Mouse (Mus musculus) thymus, postnatal 4 days (tissue): Measurements from ENCODE around the gene Cmya5.
"Not testable (repeated sequence)": the region's sequence is repeated elsewhere in the genome, so short reads cannot be mapped to it uniquely, and the experiment has no call there.

Experiments used
- DNase-seq: peaks from one replicate; pipeline ENCODE4 v3.0.0; 2021

Cmya5 gene

DNA sequence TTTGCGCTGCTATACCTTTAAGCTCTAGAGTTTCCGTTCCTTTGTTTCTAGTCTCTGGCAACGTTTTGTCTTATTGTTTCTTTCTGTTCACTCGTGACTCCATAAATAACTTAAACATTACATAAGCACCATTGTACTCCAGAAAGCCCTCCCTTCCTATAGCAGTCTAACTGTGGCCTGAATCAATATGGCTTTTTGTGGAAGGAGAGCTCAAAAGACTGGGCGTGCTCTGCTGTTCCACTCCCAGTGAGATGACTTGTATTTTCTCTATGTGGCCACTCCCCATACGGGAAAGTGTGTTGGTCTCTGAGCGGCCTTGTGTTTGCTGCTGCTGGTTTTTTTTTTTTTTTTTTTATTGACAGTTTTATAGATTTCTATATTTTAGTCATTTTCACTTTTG, 27.3 kb downstream of the Cmya5 start:
- no peak for DNase-seq

DNA sequence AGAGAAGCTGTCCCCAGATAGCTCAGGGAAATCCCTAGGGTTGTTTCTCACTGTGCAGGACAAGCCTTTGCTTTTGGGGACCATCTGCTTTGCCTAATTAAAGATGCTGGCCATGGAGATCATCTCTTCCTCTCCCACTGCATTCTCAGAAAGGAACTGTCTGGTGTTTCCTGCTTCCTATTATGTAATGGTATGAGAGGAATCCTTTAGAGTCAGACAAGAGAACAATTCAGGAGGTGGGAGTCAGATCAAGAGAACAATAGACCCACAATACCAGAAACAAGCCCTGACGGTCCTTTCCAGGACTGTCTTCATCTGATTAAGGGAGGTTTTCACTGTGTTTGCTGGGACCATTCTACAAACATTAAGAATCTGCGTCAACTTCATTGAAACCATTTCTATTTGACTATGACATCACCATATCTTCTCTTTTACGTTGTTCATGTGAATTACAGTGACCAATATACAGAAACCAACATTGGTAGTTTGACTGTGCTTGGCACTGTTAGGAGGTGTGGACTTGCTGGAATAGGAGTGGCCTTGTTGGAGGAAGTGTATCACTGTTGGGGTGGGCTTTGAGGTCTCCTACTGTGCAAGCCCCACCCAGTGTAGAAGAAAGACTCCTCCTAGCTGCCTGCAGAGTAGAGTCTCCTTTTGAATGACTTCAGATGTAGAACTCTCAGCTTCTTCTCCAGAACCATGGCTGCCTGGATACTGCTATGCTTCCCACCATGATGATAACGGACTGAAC, 42.0 kb downstream of the Cmya5 start:
- DNase-seq: no peak

- no peak for DNase-seq
Measured at GRCm38 (mm10) chr13:93098596-93098995, 45.9 kb downstream of the Cmya5 start.

GRCm38 (mm10) chr13:93096643-93097042, 47.9 kb downstream of the Cmya5 start:
- DNase-seq: no peak

DNA sequence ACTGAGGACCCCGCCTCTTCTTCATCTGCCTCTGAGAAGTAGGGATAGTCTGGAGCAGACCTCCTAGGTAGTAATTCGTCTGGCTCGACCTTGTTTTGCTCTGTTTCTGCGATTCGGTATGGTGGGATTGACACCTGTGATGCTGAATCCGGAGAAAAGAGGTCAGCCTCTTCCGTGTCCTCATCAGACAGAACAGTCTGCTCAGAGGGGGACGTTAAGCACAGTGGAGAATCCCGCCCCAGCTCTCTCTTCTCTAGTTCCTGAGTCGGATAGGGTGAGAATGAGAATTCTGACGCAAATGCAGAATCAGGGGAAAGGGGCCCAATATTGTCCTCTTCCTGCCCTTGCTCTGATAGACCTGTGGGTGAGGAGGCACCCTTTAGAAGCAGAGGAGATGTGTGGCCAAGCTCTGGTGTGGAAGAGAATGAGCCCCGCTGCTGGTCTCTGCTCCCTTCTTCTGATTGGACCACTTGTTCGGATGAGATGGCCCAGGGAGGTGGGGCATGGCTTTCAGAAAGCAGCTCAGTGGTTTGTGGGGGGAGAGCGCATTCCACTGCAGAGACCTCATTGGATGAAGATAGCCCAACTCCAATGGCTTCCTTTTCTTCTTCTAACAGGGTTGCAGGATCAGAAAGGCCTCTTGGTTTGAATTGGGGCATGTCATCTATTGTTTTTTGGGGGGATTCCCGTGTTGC, 49.3 kb downstream of the Cmya5 start:
- DNase-seq: peak; percentile 41

- peak; percentile 62 for DNase-seq
Measured at GRCm38 (mm10) chr13:93094204-93094935, 50.2 kb downstream of the Cmya5 start.

DNA sequence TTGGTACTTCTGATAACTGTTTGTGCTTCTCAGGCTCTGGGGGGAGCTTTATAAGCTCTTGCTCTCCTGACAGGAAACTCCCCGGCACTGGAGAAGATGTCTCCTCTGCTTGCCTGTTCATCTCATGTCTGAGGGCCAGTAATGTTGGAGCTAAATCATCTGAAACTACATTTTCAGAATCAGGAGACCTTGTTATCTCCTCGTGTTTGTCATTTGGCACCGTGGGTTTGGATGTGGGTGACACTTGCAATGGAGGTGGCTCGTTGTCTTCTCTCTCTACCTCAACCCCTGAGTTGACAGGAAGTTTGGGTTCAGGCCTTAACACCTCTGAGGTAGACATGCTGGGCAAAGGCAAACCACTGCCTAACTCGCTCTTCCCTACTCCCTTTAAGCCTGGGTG, 50.8 kb downstream of the Cmya5 start:
- peak; percentile 39 for DNase-seq

DNA sequence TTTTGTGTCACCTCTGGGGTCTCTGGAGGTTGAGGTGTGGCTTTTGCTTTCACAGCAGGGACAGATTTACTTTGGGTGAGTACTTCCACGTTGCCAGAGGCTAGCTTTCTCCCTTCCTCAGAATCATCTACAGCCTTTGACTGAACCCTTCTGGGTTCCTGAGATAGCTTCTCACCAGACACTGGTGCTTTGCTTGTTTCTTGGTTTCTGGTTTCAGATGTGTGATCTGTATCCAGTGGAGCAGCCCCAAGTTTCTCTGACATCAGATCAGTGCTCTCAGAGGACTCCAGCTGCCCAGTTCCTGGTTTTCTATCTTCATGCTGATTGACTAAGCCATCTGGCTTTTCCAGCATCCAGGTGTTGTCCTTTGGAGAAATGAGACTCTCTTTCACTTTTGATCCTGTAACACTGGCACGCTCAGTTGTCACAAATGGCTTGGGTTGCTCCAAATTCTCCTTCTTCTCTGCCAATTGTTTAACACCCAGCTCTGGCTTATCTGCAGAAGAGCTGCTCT, 51.6 kb downstream of the Cmya5 start:
- peak; percentile 14 for DNase-seq

DNA sequence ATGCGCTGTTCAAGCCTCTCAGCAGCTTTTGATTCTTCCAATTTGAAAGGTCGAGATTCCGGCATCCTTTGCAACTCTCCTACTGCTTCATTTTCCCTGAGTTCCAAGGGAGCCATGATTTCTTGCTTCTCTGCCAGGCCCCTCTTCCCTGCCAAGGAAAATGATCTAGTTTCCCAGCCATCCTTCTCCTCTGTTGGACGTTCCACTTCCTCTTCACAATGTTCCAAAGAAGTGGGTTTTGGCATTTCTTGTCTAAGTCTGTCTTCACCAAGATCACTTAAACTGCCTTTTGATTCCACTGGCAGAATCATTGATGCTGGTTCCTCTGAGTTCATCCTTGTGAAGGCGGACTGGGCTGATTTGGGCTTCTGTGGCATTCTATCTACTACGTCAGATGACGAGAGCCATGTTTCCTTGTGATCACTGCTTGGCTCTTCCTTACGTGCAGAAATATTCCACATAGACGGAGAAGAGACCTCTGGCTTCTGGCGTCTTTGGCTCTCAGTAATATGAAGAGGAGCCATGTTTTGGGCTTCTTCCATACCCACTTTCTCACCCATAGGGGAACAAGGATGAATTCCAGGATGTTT, 52.6 kb downstream of the Cmya5 start:
- DNase-seq: no peak

GRCm38 (mm10) chr13:93091176-93091575, 53.3 kb downstream of the Cmya5 start:
- no peak for DNase-seq

DNA sequence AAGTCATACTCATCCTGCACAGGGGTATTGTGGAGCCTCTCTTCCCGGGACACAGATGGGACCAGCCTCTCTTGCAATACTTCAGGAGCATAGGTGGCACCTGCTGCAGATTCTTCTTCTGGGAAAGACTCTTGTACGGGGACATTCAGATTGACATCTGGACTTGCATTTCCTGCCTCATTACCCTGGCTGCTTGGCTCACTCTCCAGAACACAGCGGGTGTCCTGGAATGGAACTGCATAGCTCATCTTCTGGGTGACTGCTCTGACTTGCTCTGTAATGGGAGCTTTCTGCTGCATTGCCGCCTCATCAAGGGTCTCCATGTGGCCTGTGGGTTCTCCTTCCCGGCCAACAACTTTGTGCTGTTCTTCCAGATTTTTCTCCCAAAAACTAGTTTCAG, 55.0 kb downstream of the Cmya5 start:
- no peak for DNase-seq

DNA sequence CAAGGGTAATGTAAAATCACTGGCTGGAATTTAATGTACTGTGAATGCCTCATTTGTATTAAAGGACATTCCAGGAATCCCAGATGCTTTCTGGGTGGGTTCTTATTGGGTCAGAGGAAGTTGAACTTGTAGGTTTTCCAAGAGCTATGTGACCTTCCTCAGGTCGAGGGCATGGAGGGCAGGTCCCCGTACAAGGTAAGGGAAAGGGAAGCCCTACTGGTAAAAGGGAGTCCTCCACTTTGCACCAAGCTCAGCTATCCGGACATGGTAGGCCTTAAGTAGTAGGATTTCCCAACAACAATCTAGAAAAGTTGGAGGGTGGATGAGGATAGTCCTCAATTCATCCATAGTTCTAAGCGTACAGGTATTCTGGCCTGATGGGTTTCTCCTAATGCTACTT, 58.8 kb downstream of the Cmya5 start:
- no peak for DNase-seq

- DNase-seq: not testable (repeated sequence)
Measured at GRCm38 (mm10) chr13:93082324-93082723, 62.2 kb downstream of the Cmya5 start.

GRCm38 (mm10) chr13:93080859-93081258, 63.7 kb downstream of the Cmya5 start:
- no peak for DNase-seq

GRCm38 (mm10) chr13:93074147-93074641, 70.3 kb downstream of the Cmya5 start:
- peak; percentile 14 for DNase-seq

- peak; percentile 20 for DNase-seq
Measured at GRCm38 (mm10) chr13:93073595-93073994, 70.9 kb downstream of the Cmya5 start.

DNA sequence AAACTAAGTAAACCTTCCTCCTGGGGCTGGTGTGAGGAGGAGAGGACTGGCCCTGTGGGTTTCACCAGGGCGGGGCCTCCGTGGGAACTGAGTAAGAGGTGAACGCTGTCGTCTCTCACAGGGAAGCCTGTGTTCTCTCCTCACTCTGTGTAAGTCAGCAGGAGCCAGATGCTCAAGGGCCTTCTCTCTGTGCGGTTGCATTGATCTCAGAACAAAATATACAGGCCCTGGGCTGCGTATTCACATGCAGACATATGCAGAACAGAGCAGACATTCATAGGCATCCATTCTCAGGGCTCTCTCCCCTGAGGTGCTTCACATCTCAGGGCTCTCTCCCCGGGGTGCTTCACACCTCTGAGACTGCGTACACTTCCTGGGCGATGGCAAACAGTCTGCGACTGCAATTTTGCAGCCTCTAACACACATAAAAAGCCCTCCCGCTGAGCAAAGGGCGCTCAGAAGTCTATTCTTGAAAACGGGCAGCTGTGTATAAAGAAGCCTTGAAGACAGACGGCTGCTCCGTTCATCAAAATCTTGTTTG, 71.6 kb downstream of the Cmya5 start:
- DNase-seq: peak; percentile 62

- DNase-seq: no peak
Measured at GRCm38 (mm10) chr13:93070406-93070805, 74.1 kb downstream of the Cmya5 start.

- DNase-seq: peak; percentile 66
Measured at GRCm38 (mm10) chr13:93069481-93069880, 75.0 kb downstream of the Cmya5 start.

DNA sequence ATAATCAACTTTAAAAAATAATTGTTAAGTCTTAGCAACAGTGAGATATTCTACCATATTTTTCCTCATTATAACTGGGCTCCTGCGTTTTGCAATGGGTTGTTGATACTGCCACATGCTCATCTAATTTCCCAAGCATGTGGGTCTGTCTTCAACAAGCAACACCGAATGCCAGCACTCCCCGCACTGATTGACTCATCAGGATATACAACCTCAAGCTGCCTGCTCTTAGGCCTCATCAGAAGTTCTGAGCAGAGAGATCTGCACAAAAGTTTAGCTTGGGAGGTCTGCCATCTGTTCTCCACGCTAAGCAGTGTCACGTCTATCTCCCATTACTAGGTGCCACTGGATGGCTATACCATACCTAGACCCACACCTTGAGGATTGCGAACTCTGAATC, 76.2 kb downstream of the Cmya5 start:
- no peak for DNase-seq

DNA sequence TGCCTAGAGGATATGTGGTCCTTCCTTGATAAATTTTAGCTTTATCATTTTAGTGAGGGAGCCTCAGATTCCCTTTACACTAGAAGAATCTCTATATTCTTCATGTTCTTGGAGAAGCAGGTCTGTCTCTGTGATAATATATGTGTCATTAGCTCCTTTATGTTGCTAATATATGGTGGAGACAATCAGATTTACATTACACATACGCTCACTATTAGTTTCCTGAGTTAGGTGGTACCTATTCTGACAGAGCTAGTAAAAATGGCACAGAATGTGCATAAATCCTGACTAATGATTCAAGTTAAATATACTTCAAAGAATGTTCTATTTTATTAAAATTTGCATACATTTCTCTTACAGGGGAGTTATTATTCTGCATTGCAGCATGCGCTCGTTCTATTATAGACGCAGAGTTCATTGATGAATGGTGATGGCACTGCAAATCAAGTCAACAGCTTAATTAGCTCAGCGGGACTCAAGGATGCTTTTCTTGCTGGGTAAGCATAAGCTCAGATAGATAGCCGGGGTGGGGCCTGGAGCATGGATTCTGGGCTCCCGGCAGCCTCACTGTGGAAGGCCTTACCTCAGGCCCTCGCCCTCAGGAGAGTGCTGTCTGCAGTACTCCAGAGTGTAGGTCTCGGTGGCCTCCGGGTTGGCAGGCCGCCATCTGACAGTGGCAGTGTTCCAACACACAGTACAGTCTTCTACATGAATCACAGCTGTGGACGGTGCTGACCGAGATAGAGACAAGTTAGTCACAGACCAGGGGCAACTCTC, 81.5 kb downstream of the Cmya5 start:
- no peak for DNase-seq

DNA sequence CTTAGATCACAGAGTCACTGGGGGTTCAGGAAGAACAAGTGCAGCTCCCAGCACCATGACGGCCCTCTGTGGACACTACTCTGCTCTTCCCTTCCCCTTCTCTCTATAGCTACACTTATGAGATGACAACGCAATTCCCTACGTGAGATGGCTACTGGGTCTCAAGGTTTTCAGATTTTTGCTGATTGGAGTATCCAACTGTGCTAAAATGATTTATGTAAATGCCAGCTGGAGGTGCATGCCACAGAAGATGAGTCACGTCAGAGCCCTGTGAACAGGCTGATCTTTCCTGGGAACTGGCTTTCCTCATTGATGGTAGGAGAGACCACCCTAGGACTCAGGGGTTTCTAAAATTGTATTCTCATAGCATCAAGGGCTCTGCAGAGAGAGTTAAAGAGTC, 83.2 kb downstream of the Cmya5 start:
- no peak for DNase-seq
